Mouse (Mus musculus): ENCODE data around the gene Prr22.

Prr22 gene

GRCm38 (mm10) chr17:56769950-56770349 lies at the start of gene Prr22:
Prr22 (plus strand) TSS chr17:56770250.
- no peak for DNase-seq (ENCODE audit: low spot score)

- DNase-seq (ENCODE audit: low spot score), result peak; percentile 43
Observed at GRCm38 (mm10) chr17:56722441-56722840, 47.6 kb upstream of the Prr22 start.

GRCm38 (mm10) chr17:56723419-56724161 lies 46.5 kb upstream of the Prr22 start:
- no peak for DNase-seq (ENCODE audit: low spot score)

- no peak for DNase-seq (ENCODE audit: low spot score)
Observed at GRCm38 (mm10) chr17:56727029-56727649, 42.9 kb upstream of the Prr22 start.

- no peak for DNase-seq (ENCODE audit: low spot score)
Observed at GRCm38 (mm10) chr17:56727659-56728058, 42.4 kb upstream of the Prr22 start.

- DNase-seq (ENCODE audit: low spot score), result no peak
Observed at GRCm38 (mm10) chr17:56728117-56728516, 41.9 kb upstream of the Prr22 start.

- DNase-seq (ENCODE audit: low spot score), result no peak
Observed at GRCm38 (mm10) chr17:56729151-56729550, 40.9 kb upstream of the Prr22 start.

GRCm38 (mm10) chr17:56729656-56730055 lies 40.4 kb upstream of the Prr22 start:
- no peak for DNase-seq (ENCODE audit: low spot score)

- DNase-seq (ENCODE audit: low spot score), result no peak
Observed at GRCm38 (mm10) chr17:56736534-56736933, 33.5 kb upstream of the Prr22 start.

- no peak for DNase-seq (ENCODE audit: low spot score)
Observed at GRCm38 (mm10) chr17:56738221-56738620, 31.8 kb upstream of the Prr22 start.

- no peak for DNase-seq (ENCODE audit: low spot score)
Observed at GRCm38 (mm10) chr17:56740118-56740787, 29.8 kb upstream of the Prr22 start.

GRCm38 (mm10) chr17:56740788-56741160 lies 29.3 kb upstream of the Prr22 start:
- DNase-seq (ENCODE audit: low spot score), result no peak

- no peak for DNase-seq (ENCODE audit: low spot score)
Observed at GRCm38 (mm10) chr17:56744173-56744572, 25.9 kb upstream of the Prr22 start.

- DNase-seq (ENCODE audit: low spot score), result no peak
Observed at GRCm38 (mm10) chr17:56751404-56752072, 18.5 kb upstream of the Prr22 start.

- DNase-seq (ENCODE audit: low spot score), result no peak
Observed at GRCm38 (mm10) chr17:56753452-56753851, 16.6 kb upstream of the Prr22 start.

- DNase-seq (ENCODE audit: low spot score), result no peak
Observed at GRCm38 (mm10) chr17:56754271-56755185, 15.5 kb upstream of the Prr22 start.

GRCm38 (mm10) chr17:56756703-56757399 lies 13.2 kb upstream of the Prr22 start:
- DNase-seq (ENCODE audit: low spot score), result peak; percentile 50

GRCm38 (mm10) chr17:56757416-56758123 lies 12.5 kb upstream of the Prr22 start, which contains the start of gene Nrtn:
Nrtn (minus strand) TSS chr17:56757530.
- DNase-seq (ENCODE audit: low spot score), result peak; percentile 93

- DNase-seq (ENCODE audit: low spot score), result peak; percentile 74
Observed at GRCm38 (mm10) chr17:56758132-56758531, 11.9 kb upstream of the Prr22 start.

- DNase-seq (ENCODE audit: low spot score), result peak; percentile 7
Observed at GRCm38 (mm10) chr17:56759261-56759660, 10.8 kb upstream of the Prr22 start.

Data from ovary, postnatal 36 days (tissue).